Mouse (Mus musculus) limb, embryonic 14.5 days (tissue): ENCODE data around the gene Itgb7. TPM values are rescaled to one million over a fixed set of nuclear protein-coding genes. Genes with fewer than 3 reads are reported as not detected.

ENCODE experiments used
- ATAC-seq: fragments of 200-750 bp; cut with Nextera tagmentation; 2 replicates; pipeline ENCODE4 v1.8.0; 2017; ENCODE audit warnings: low read depth, moderate number of reproducible peaks, moderate TSS enrichment; ENCODE audit not compliant: low FRiP score
- DNase-seq: peaks from one replicate; pipeline ENCODE4 v3.0.0-alpha.2; 2015; ENCODE audit warnings: low spot score
- H3K27ac ChIP-seq: fragments of 300-500 bp; sonication (generic); replicated peaks from 2 replicates; pipeline ENCODE4 v1.5.1; 2014; ENCODE audit warnings: low read depth, mild to moderate bottlenecking, low read length, moderate library complexity, mixed read lengths
- H3K27me3 ChIP-seq: fragments of 300-500 bp; sonication (generic); 2 replicates; pipeline ENCODE4 v1.6.1; 2014; ENCODE audit warnings: low read length, mixed read lengths; ENCODE audit not compliant: control insufficient read depth, insufficient read depth
- H3K36me3 ChIP-seq: fragments of 300-500 bp; sonication (generic); 2 replicates; pipeline ENCODE4 v1.6.1; 2014; ENCODE audit warnings: mild to moderate bottlenecking, low read length, moderate library complexity, mixed read lengths; ENCODE audit not compliant: control insufficient read depth, insufficient read depth
- H3K4me1 ChIP-seq: fragments of 300-500 bp; sonication (generic); 2 replicates; pipeline ENCODE4 v1.6.1; 2014; ENCODE audit warnings: antibody characterized with exemption, low read length, mixed read lengths; ENCODE audit not compliant: control insufficient read depth, insufficient read depth
- H3K4me2 ChIP-seq: fragments of 300-500 bp; sonication (generic); replicated peaks from 2 replicates; pipeline ENCODE4 v1.6.1; 2014; ENCODE audit warnings: low read depth, mild to moderate bottlenecking, low read length, moderate library complexity; ENCODE audit not compliant: severe bottlenecking
- H3K4me3 ChIP-seq: fragments of 300-500 bp; sonication (generic); replicated peaks from 2 replicates; pipeline ENCODE4 v1.5.1; 2014; ENCODE audit warnings: low read length
- H3K9ac ChIP-seq: fragments of 300-500 bp; sonication (generic); 2 replicates; pipeline ENCODE4 v1.6.1; 2014; ENCODE audit warnings: mild to moderate bottlenecking, low read depth, low read length, moderate library complexity; ENCODE audit not compliant: severe bottlenecking
- H3K9me3 ChIP-seq: fragments of 300-500 bp; sonication (generic); 2 replicates; pipeline ENCODE4 v1.6.1; 2016; ENCODE audit warnings: low read length; ENCODE audit not compliant: control insufficient read depth
- POLR2A ChIP-seq: fragments of 200-500 bp; IDR thresholded peaks from 2 replicates; pipeline ENCODE4 v1.8.0; 2012; ENCODE audit warnings: inconsistent platforms, mild to moderate bottlenecking, moderate library complexity, borderline replicate concordance; ENCODE audit not compliant: insufficient read depth, insufficient read length; ENCODE audit errors: extremely low read depth
- WGBS: fragments of 180-500 bp; shearing (Covaris S2); extraction: QIAGEN DNeasy Blood & Tissue Kit; methylation state at CpG from one replicate; pipeline ENCODE4 v1.1.7; 2014; 5-methylcytosine and 5-hydroxymethylcytosine counted together
- polyA plus RNA-seq, 2 experiments: library from polyadenylated mRNA; depleted of rRNA in 1 of 2; stranded (reverse) in 1 of 2; unstranded in 1 of 2; fragments of >200 nt; fragmentation: Nextera tagmentation in 1 of 2; extraction: Ambion mirVana in 1 of 2; gene quantifications; 2 replicates each; pipeline versions ENCODE4 v1.2.1 to v1.2.3; 2012 to 2014

The Itgb7 gene
- polyA plus RNA-seq, 2 experiments = 2.7 to 4.2 TPM

GRCm38 (mm10) chr15:102179106-102179505 is 52.6 kb downstream of the Itgb7 start:
- Histone ChIP-seq H3K4me2 (no peak overlapping the region), H3K9me3 (no peaks in the 10 kb centered on the region), H3K9ac (no peak overlapping the region), H3K36me3 (peaks cover 44% of the 10 kb centered on the region), H3K4me1 (no peaks in the 10 kb centered on the region), H3K27ac (no peak overlapping the region), H3K4me3 (no peak overlapping the region), H3K27me3 (no peaks in the 10 kb centered on the region)
- ATAC-seq (no peak), DNase-seq (no peak)
- WGBS = 74% methylated on average over 9 of the region's 9 CpGs
- TF ChIP-seq POLR2A = no peak

GRCm38 (mm10) chr15:102178279-102178678 is 53.5 kb downstream of the Itgb7 start:
- Histone ChIP-seq H3K27me3 (no peaks in the 10 kb centered on the region), H3K27ac (no peak overlapping the region), H3K9ac (no peak overlapping the region), H3K36me3 (peaks cover 40% of the 10 kb centered on the region), H3K9me3 (no peaks in the 10 kb centered on the region), H3K4me3 (no peak overlapping the region), H3K4me1 (no peaks in the 10 kb centered on the region), H3K4me2 (no peak overlapping the region)
- peak; percentile 82 for DNase-seq
- WGBS = 21% methylated on average over 4 of the region's 6 CpGs
- TF ChIP-seq POLR2A = no peak
- no peak for ATAC-seq

- TF ChIP-seq POLR2A = no peak
- DNase-seq = no peak
- no peaks in the 10 kb centered on the region for H3K9me3 ChIP-seq
- ATAC-seq = no peak
- 89% methylated on average over 8 of the region's 8 CpGs for WGBS
- no peak overlapping the region for H3K4me2 ChIP-seq
- H3K4me3 ChIP-seq = no peak overlapping the region
- no peaks in the 10 kb centered on the region for H3K27me3 ChIP-seq
- no peak overlapping the region for H3K27ac ChIP-seq
- no peaks in the 10 kb centered on the region for H3K4me1 ChIP-seq
- peaks cover 40% of the 10 kb centered on the region for H3K36me3 ChIP-seq
- H3K9ac ChIP-seq = no peak overlapping the region
Observed at GRCm38 (mm10) chr15:102177417-102177816, 54.3 kb downstream of the Itgb7 start.

- TF ChIP-seq POLR2A = no peak
- H3K27me3 ChIP-seq = no peaks in the 10 kb centered on the region
- ATAC-seq = no peak
- 86% methylated on average over 7 of the region's 7 CpGs for WGBS
- H3K4me3 ChIP-seq = no peak overlapping the region
- no peaks in the 10 kb centered on the region for H3K9me3 ChIP-seq
- no peaks in the 10 kb centered on the region for H3K4me1 ChIP-seq
- no peak overlapping the region for H3K9ac ChIP-seq
- H3K4me2 ChIP-seq = no peak overlapping the region
- DNase-seq = no peak
- peaks cover 40% of the 10 kb centered on the region for H3K36me3 ChIP-seq
- H3K27ac ChIP-seq = no peak overlapping the region
Observed at GRCm38 (mm10) chr15:102176571-102177316, 55.0 kb downstream of the Itgb7 start.

- TF ChIP-seq POLR2A = no peak
- Histone ChIP-seq H3K36me3 (peaks cover 40% of the 10 kb centered on the region), H3K4me3 (no peak overlapping the region), H3K4me2 (no peak overlapping the region), H3K9me3 (no peaks in the 10 kb centered on the region), H3K27ac (no peak overlapping the region), H3K9ac (no peak overlapping the region), H3K4me1 (no peaks in the 10 kb centered on the region), H3K27me3 (no peaks in the 10 kb centered on the region)
- ATAC-seq (no peak), DNase-seq (no peak)
- 81% methylated on average over 16 of the region's 16 CpGs for WGBS
Observed at GRCm38 (mm10) chr15:102175736-102176319, 55.9 kb downstream of the Itgb7 start.
